In the genomic region with DNA sequence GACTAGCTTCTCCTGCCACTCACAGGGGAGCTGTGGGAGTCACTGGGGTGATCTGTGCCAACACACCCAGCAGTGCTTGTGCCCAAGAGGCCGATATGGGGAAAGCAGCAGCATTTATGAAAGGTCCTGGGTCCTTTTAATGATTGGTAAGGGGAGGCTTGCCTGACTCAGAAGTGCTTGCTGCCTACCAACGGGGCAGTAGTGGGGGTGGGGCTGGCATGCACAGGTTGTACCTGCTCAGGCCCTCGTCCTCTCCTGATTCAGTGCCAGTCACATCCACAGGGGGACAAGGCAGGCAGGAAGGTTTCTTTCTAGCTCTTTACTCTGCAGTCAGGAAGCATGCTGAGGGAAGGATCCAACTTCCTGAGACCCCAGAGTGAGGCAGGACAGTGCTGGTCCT, we compare ENCODE assay signal across 12 mouse cellular contexts.
A peak's percentile ranks its signal among the peaks of the same experiment; 100 is the strongest.
DNase-seq lines count a peak whose midpoint lies in the region; ATAC-seq and TF ChIP-seq lines count a peak whose summit lies in the region.
"Had no signal": no experiment of that assay in that cellular context is flagged by ENCODE, and none has a peak within 500 bp of the region (broad histone marks: within the 10 kb centered on the region; RNA-seq: fewer than 3 reads in every experiment).

No protein-coding gene starts in this region.

- no peak for DNase-seq in hindbrain, embryonic 10.5 days (ENCODE audit: low spot score)
- no peak for DNase-seq in lung, embryonic 14.5 days
- no peak for DNase-seq in lung, postnatal 14 days
- DNase-seq in midbrain, postnatal 0 days (ENCODE audit: low spot score) = no peak
- DNase-seq in heart, adult 9 months (ENCODE audit: low spot score in 2 of 2) = no peak

- no peak overlapping the region for H3K4me3 ChIP-seq in hindbrain, embryonic 10.5 days
- H3K4me3 ChIP-seq in hindbrain, embryonic 16.5 days (ENCODE audit: low read length) = no peak overlapping the region
- H3K4me3 ChIP-seq in lung, embryonic 14.5 days (ENCODE audit: low read depth, low read length) = no peak overlapping the region
- H3K4me3 ChIP-seq in midbrain, embryonic 12.5 days = no peak overlapping the region
- H3K4me3 ChIP-seq in midbrain, postnatal 0 days (ENCODE audit: low read depth, low read length) = no peak overlapping the region
- no peak overlapping the region for H3K4me3 ChIP-seq in embryonic facial prominence, embryonic 15.5 days (replicated peaks)
- H3K4me3 ChIP-seq: forebrain, embryonic 10.5 days; gastrocnemius, adult 2 months; heart, embryonic 15.5 days; liver, embryonic 13.5 days had no signal

- H3K27ac ChIP-seq in hindbrain, embryonic 10.5 days = peak overlapping the region; percentile 36; the same call in 1 of the 2 replicates
- H3K27ac ChIP-seq in hindbrain, embryonic 16.5 days (ENCODE audit: low read depth, low read length) = no peak overlapping the region
- no peak overlapping the region for H3K27ac ChIP-seq in lung, embryonic 14.5 days (ENCODE audit: low read depth)
- H3K27ac ChIP-seq in midbrain, embryonic 12.5 days (replicated peaks) = 0 out of 2 replicates have a peak overlapping the region, but pooled peaks have one; percentile 4
- H3K27ac ChIP-seq in midbrain, postnatal 0 days (ENCODE audit: low read depth, low read length) = no peak overlapping the region
- H3K27ac ChIP-seq in embryonic facial prominence, embryonic 15.5 days (replicated peaks) = no peak overlapping the region
- H3K27ac ChIP-seq: forebrain, embryonic 10.5 days; gastrocnemius, adult 2 months; heart, embryonic 15.5 days; liver, embryonic 13.5 days had no signal

- peaks cover 33% of the 10 kb centered on the region for H3K36me3 ChIP-seq in hindbrain, embryonic 10.5 days
- H3K36me3 ChIP-seq in hindbrain, embryonic 16.5 days (ENCODE audit: control insufficient read depth, insufficient read depth, low read length) = no peaks in the 10 kb centered on the region
- H3K36me3 ChIP-seq in lung, embryonic 14.5 days (ENCODE audit: insufficient read depth) = peaks cover 14% of the 10 kb centered on the region
- peaks cover 26% of the 10 kb centered on the region for H3K36me3 ChIP-seq in midbrain, embryonic 12.5 days
- H3K36me3 ChIP-seq in midbrain, postnatal 0 days (ENCODE audit: insufficient read depth, low read length) = peaks cover 20% of the 10 kb centered on the region
- H3K36me3 ChIP-seq in embryonic facial prominence, embryonic 15.5 days = peaks cover 7% of the 10 kb centered on the region; the same call in 1 of the 2 replicates

- H3K27me3 ChIP-seq in hindbrain, embryonic 10.5 days (ENCODE audit: insufficient read depth, poor library complexity, severe bottlenecking) = no peaks in the 10 kb centered on the region
- no peaks in the 10 kb centered on the region for H3K27me3 ChIP-seq in hindbrain, embryonic 16.5 days (replicated peaks; ENCODE audit: control insufficient read depth, insufficient read depth, low read length)
- H3K27me3 ChIP-seq in lung, embryonic 14.5 days (ENCODE audit: insufficient read depth, low read length) = no peaks in the 10 kb centered on the region
- H3K27me3 ChIP-seq in midbrain, embryonic 12.5 days = peaks cover 4% of the 10 kb centered on the region; the same call in 1 of the 2 replicates
- no peaks in the 10 kb centered on the region for H3K27me3 ChIP-seq in midbrain, postnatal 0 days (ENCODE audit: insufficient read depth, low read length)
- H3K27me3 ChIP-seq in embryonic facial prominence, embryonic 15.5 days = no peaks in the 10 kb centered on the region
- H3K27me3 ChIP-seq: heart, embryonic 15.5 days; liver, embryonic 13.5 days had no signal

- TF ChIP-seq CTCF in lung, embryonic 14.5 days (IDR thresholded peaks at IDR 0.05; ENCODE audit: low read depth) = no peak
- no peak for TF ChIP-seq CTCF in midbrain, postnatal 0 days (IDR thresholded peaks at IDR 0.05)

- H3K4me1 ChIP-seq in hindbrain, embryonic 10.5 days (replicated peaks) = peaks cover 24% of the 10 kb centered on the region
- no peaks in the 10 kb centered on the region for H3K4me1 ChIP-seq in hindbrain, embryonic 16.5 days (ENCODE audit: control insufficient read depth, insufficient read depth, low read depth, low read length)
- H3K4me1 ChIP-seq in lung, embryonic 14.5 days (ENCODE audit: insufficient read depth) = no peaks in the 10 kb centered on the region
- peaks cover 11% of the 10 kb centered on the region; the same call in 1 of the 2 replicates for H3K4me1 ChIP-seq in midbrain, embryonic 12.5 days
- no peaks in the 10 kb centered on the region for H3K4me1 ChIP-seq in midbrain, postnatal 0 days (ENCODE audit: insufficient read depth, low read length)
- H3K4me1 ChIP-seq in embryonic facial prominence, embryonic 15.5 days = peaks cover 16% of the 10 kb centered on the region
- H3K4me1 ChIP-seq: heart, embryonic 15.5 days; liver, embryonic 13.5 days had no signal

- no peaks in the 10 kb centered on the region for H3K9me3 ChIP-seq in hindbrain, embryonic 10.5 days
- no peaks in the 10 kb centered on the region for H3K9me3 ChIP-seq in hindbrain, embryonic 16.5 days (ENCODE audit: control insufficient read depth, low read length)
- no peaks in the 10 kb centered on the region for H3K9me3 ChIP-seq in lung, embryonic 14.5 days (ENCODE audit: low read depth, low read length)
- H3K9me3 ChIP-seq in midbrain, embryonic 12.5 days = no peaks in the 10 kb centered on the region
- H3K9me3 ChIP-seq in midbrain, postnatal 0 days (ENCODE audit: low read length) = no peaks in the 10 kb centered on the region
- no peaks in the 10 kb centered on the region for H3K9me3 ChIP-seq in embryonic facial prominence, embryonic 15.5 days (replicated peaks)
- H3K9me3 ChIP-seq: forebrain, embryonic 10.5 days; heart, embryonic 15.5 days; liver, embryonic 13.5 days had no signal

- no peak overlapping the region for H3K9ac ChIP-seq in hindbrain, embryonic 16.5 days (ENCODE audit: low read depth, low read length)
- peak overlapping the region; percentile 15; the same call in 1 of the 2 replicates for H3K9ac ChIP-seq in lung, embryonic 14.5 days
- no peak overlapping the region for H3K9ac ChIP-seq in midbrain, embryonic 12.5 days (replicated peaks)
- H3K9ac ChIP-seq in midbrain, postnatal 0 days (replicated peaks; ENCODE audit: low read length, poor library complexity, severe bottlenecking) = no peak overlapping the region
- H3K9ac ChIP-seq in embryonic facial prominence, embryonic 15.5 days = no peak overlapping the region
- H3K9ac ChIP-seq: heart, embryonic 15.5 days; liver, embryonic 13.5 days had no signal

- H3K4me2 ChIP-seq in hindbrain, embryonic 16.5 days (ENCODE audit: low read length) = no peak overlapping the region
- no peak overlapping the region for H3K4me2 ChIP-seq in lung, embryonic 14.5 days
- no peak overlapping the region for H3K4me2 ChIP-seq in midbrain, embryonic 12.5 days (replicated peaks)
- H3K4me2 ChIP-seq in midbrain, postnatal 0 days (ENCODE audit: low read depth, low read length, poor library complexity, severe bottlenecking) = no peak overlapping the region
- no peak overlapping the region for H3K4me2 ChIP-seq in embryonic facial prominence, embryonic 15.5 days (replicated peaks)
- H3K4me2 ChIP-seq: heart, embryonic 15.5 days; liver, embryonic 13.5 days had no signal

- 70% methylated on average over 3 of the region's 3 CpGs for WGBS in hindbrain, embryonic 10.5 days
- WGBS in hindbrain, embryonic 16.5 days = 62% methylated on average over 3 of the region's 3 CpGs
- WGBS in lung, embryonic 14.5 days = 39% methylated on average over 3 of the region's 3 CpGs
- WGBS in midbrain, embryonic 12.5 days = 57% methylated on average over 3 of the region's 3 CpGs
- WGBS in midbrain, postnatal 0 days = 79% methylated on average over 3 of the region's 3 CpGs
- WGBS in embryonic facial prominence, embryonic 15.5 days = 57% methylated on average over 3 of the region's 3 CpGs

- ATAC-seq in hindbrain, embryonic 16.5 days = no peak
- 0 out of 2 replicates have a peak, but pooled peaks have one; percentile 36 for ATAC-seq in lung, embryonic 14.5 days (ENCODE audit: insufficient read depth)
- no peak for ATAC-seq in midbrain, embryonic 12.5 days (ENCODE audit: low FRiP score, low read depth)
- no peak for ATAC-seq in midbrain, postnatal 0 days (ENCODE audit: low FRiP score)
- 0 out of 2 replicates have a peak, but pooled peaks have one; percentile 15 for ATAC-seq in embryonic facial prominence, embryonic 15.5 days (ENCODE audit: insufficient number of reproducible peaks, low FRiP score, low TSS enrichment, low read depth)

Comparison
In these comparisons a context has a peak if more than half of its experiments do, and no peak if none do; other contexts are left out.
1. H3K27ac ChIP-seq: peak in hindbrain, embryonic 10.5 days (single experiment) and midbrain, embryonic 12.5 days (single experiment); none in hindbrain, embryonic 16.5 days (single experiment), lung, embryonic 14.5 days (single experiment), midbrain, postnatal 0 days (single experiment) and embryonic facial prominence, embryonic 15.5 days (single experiment).
2. ATAC-seq: peak in lung, embryonic 14.5 days (single experiment) and embryonic facial prominence, embryonic 15.5 days (single experiment); none in hindbrain, embryonic 16.5 days (single experiment), midbrain, embryonic 12.5 days (single experiment) and midbrain, postnatal 0 days (single experiment).